Mouse (Mus musculus): Measurements from ENCODE around the gene Steap3.

The Steap3 gene

GRCm38 (mm10) chr1:120196724-120197123 lies 75.8 kb downstream of the Steap3 start:
- DNase-seq: no peak

- DNase-seq: no peak
Measured at GRCm38 (mm10) chr1:120195947-120196346, 76.6 kb downstream of the Steap3 start.

- DNase-seq: no peak
Measured at GRCm38 (mm10) chr1:120193586-120193985, 78.9 kb downstream of the Steap3 start.

- DNase-seq: no peak
Measured at GRCm38 (mm10) chr1:120192321-120192720, 80.2 kb downstream of the Steap3 start.

GRCm38 (mm10) chr1:120190946-120191345 lies 81.6 kb downstream of the Steap3 start:
- no peak for DNase-seq

- DNase-seq: no peak
Measured at GRCm38 (mm10) chr1:120190300-120190699, 82.2 kb downstream of the Steap3 start.

- DNase-seq: no peak
Measured at GRCm38 (mm10) chr1:120189206-120189605, 83.3 kb downstream of the Steap3 start.

GRCm38 (mm10) chr1:120187059-120187458 lies 85.4 kb downstream of the Steap3 start:
- DNase-seq: no peak

GRCm38 (mm10) chr1:120186655-120187054 lies 85.8 kb downstream of the Steap3 start:
- DNase-seq: no peak

GRCm38 (mm10) chr1:120186204-120186603 lies 86.3 kb downstream of the Steap3 start:
- DNase-seq: no peak

GRCm38 (mm10) chr1:120177141-120177540 lies 95.4 kb downstream of the Steap3 start:
- no peak for DNase-seq

GRCm38 (mm10) chr1:120176313-120176712 lies 96.2 kb downstream of the Steap3 start:
- DNase-seq: no peak

- no peak for DNase-seq
Measured at GRCm38 (mm10) chr1:120174991-120175390, 97.5 kb downstream of the Steap3 start.

- DNase-seq: no peak
Measured at GRCm38 (mm10) chr1:120171819-120172521, 100.5 kb downstream of the Steap3 start.

GRCm38 (mm10) chr1:120170307-120170706 lies 102.2 kb downstream of the Steap3 start:
- no peak for DNase-seq

GRCm38 (mm10) chr1:120168674-120169073 lies 103.8 kb downstream of the Steap3 start:
- DNase-seq: no peak

- no peak for DNase-seq
Measured at GRCm38 (mm10) chr1:120168016-120168415, 104.5 kb downstream of the Steap3 start.

- no peak for DNase-seq
Measured at GRCm38 (mm10) chr1:120162616-120163015, 109.9 kb downstream of the Steap3 start.

- DNase-seq: no peak
Measured at GRCm38 (mm10) chr1:120161502-120161901, 111.0 kb downstream of the Steap3 start.

GRCm38 (mm10) chr1:120158474-120159127 lies 113.9 kb downstream of the Steap3 start:
- DNase-seq: no peak

- peak; percentile 22 to 49 for DNase-seq
Measured at GRCm38 (mm10) chr1:120155325-120155724, 117.2 kb downstream of the Steap3 start.

GRCm38 (mm10) chr1:120154232-120154631 lies 118.3 kb downstream of the Steap3 start:
- DNase-seq: peak; percentile 30 to 34

- no peak for DNase-seq
Measured at GRCm38 (mm10) chr1:120146994-120147393, 125.5 kb downstream of the Steap3 start.

- DNase-seq: no peak
Measured at GRCm38 (mm10) chr1:120145527-120146216, 126.8 kb downstream of the Steap3 start.

Data from cerebellum, adult 18-20 months (tissue).